Mouse (Mus musculus) granulocyte monocyte progenitor cell, adult 5-6 weeks (primary cell): ENCODE data around the gene Clptm1l. TPM values are rescaled to one million over a fixed set of nuclear protein-coding genes. Genes with fewer than 3 reads are reported as not detected.

Source experiments
- ATAC-seq: replicated peaks from 2 replicates; pipeline ENCODE4 v1.8.0; 2016; ENCODE audit warnings: mild to moderate bottlenecking, moderate TSS enrichment, inconsistent platforms; ENCODE audit not compliant: poor library complexity, severe bottlenecking
- total RNA-seq, 2 experiments: library from RNA; stranded (forward) in 1 of 2; stranded (reverse) in 1 of 2; fragments of 200-712, 200-1000 nt in 1 of 2; fragments of >200 nt in 1 of 2; fragmentation: Nextera tagmentation in 1 of 2; gene quantifications; 2 replicates each; pipeline ENCODE4 v1.2.3; 2014 to 2017

The Clptm1l gene
- total RNA-seq, 2 experiments from 2014 or later: 80.6 to 212 TPM

- no peak for ATAC-seq
These were observed 51.2 kb downstream of the Clptm1l start for GRCm38 (mm10) chr13:73654976-73655375.

- no peak for ATAC-seq
These were observed 55.1 kb downstream of the Clptm1l start for GRCm38 (mm10) chr13:73658953-73659352.

GRCm38 (mm10) chr13:73660163-73660695, 56.4 kb downstream of the Clptm1l start:
- no peak for ATAC-seq

Other genes starting within 250 kb of the Clptm1l start
- 16.0 and 19.0 TPM in 2 replicates for gene Lpcat1, start 136.8 kb upstream of the Clptm1l start, total RNA-seq (2014; fragmentation: Nextera tagmentation)
- 19.8 and 32.3 TPM in 2 replicates for gene Lpcat1, start 136.8 kb upstream of the Clptm1l start, total RNA-seq (2017)
- gene Slc6a3, start 67.3 kb upstream of the Clptm1l start, total RNA-seq (2014; fragmentation: Nextera tagmentation): not detected in 2 replicates
- not detected in 2 replicates for gene Slc6a3, start 67.3 kb upstream of the Clptm1l start, total RNA-seq (2017)
- gene Tert, start 22.9 kb downstream of the Clptm1l start, total RNA-seq (2014; fragmentation: Nextera tagmentation): 4.5 TPM in 1 of 2 replicates, not detected in the other
- gene Tert, start 22.9 kb downstream of the Clptm1l start, total RNA-seq (2017): 2.2 TPM in 1 of 2 replicates, not detected in the other
- gene Slc6a18, start 74.0 kb downstream of the Clptm1l start, total RNA-seq (2014; fragmentation: Nextera tagmentation): not detected in 2 replicates
- gene Slc6a18, start 74.0 kb downstream of the Clptm1l start, total RNA-seq (2017): not detected in 2 replicates
- gene Slc6a19, start 100.9 kb downstream of the Clptm1l start, total RNA-seq (2014; fragmentation: Nextera tagmentation): not detected in 2 replicates
- gene Slc6a19, start 100.9 kb downstream of the Clptm1l start, total RNA-seq (2017): not detected in 2 replicates
- 3.6 and 8.3 TPM in 2 replicates for gene Slc12a7, start 129.1 kb downstream of the Clptm1l start, total RNA-seq (2014; fragmentation: Nextera tagmentation)
- gene Slc12a7, start 129.1 kb downstream of the Clptm1l start, total RNA-seq (2017): 3.0 and 3.7 TPM in 2 replicates
- gene Nkd2, start 243.6 kb downstream of the Clptm1l start, total RNA-seq (2014; fragmentation: Nextera tagmentation): not detected in 2 replicates
- not detected in 2 replicates for gene Nkd2, start 243.6 kb downstream of the Clptm1l start, total RNA-seq (2017)